Mouse (Mus musculus) heart, postnatal 0 days (tissue): ENCODE data around the gene Arhgap27. TPM values are rescaled to one million over a fixed set of nuclear protein-coding genes. Genes with fewer than 3 reads are reported as not detected.
A peak's percentile ranks its signal among the peaks of the same experiment; 100 is the strongest.

ENCODE experiments used
- ATAC-seq: fragments of 200-750 bp; cut with Nextera tagmentation; 2 replicates; pipeline ENCODE4 v1.8.0; 2017; ENCODE audit warnings: low read depth, moderate number of reproducible peaks, moderate library complexity; ENCODE audit not compliant: insufficient read depth
- DNase-seq: peaks from one replicate; pipeline ENCODE4 v3.0.0-alpha.2; 2016; ENCODE audit warnings: low spot score
- H3K27ac ChIP-seq: fragments of 300-500 bp; sonication (generic); 2 replicates; pipeline ENCODE4 v1.5.1; 2014; ENCODE audit warnings: low read depth, mild to moderate bottlenecking
- H3K27me3 ChIP-seq: fragments of 300-500 bp; sonication (generic); 2 replicates; pipeline ENCODE4 v1.6.1; 2014; ENCODE audit warnings: low read length, mixed read lengths; ENCODE audit not compliant: control insufficient read depth, insufficient read depth
- H3K36me3 ChIP-seq: fragments of 300-500 bp; sonication (generic); replicated peaks from 2 replicates; pipeline ENCODE4 v1.6.1; 2014; ENCODE audit warnings: low read length, mixed read lengths; ENCODE audit not compliant: control insufficient read depth, insufficient read depth
- H3K4me1 ChIP-seq: fragments of 300-500 bp; sonication (generic); 2 replicates; pipeline ENCODE4 v1.6.1; 2014; ENCODE audit warnings: antibody characterized with exemption; ENCODE audit not compliant: control insufficient read depth, insufficient read depth
- H3K4me2 ChIP-seq: fragments of 300-500 bp; sonication (generic); 2 replicates; pipeline ENCODE4 v1.6.1; 2014; ENCODE audit warnings: low read depth, mild to moderate bottlenecking, low read length, moderate library complexity
- H3K4me3 ChIP-seq: fragments of 300-500 bp; sonication (generic); 2 replicates; pipeline ENCODE4 v1.5.1; 2014; ENCODE audit warnings: low read depth, low read length
- H3K9ac ChIP-seq: fragments of 300-500 bp; sonication (generic); replicated peaks from 2 replicates; pipeline ENCODE4 v1.6.1; 2014; ENCODE audit warnings: low read depth, low read length, mixed read lengths
- H3K9me3 ChIP-seq: fragments of 300-500 bp; sonication (generic); replicated peaks from 2 replicates; pipeline ENCODE4 v1.6.1; 2016; ENCODE audit warnings: low read length; ENCODE audit not compliant: control insufficient read depth
- CTCF ChIP-seq: IDR thresholded peaks from 2 replicates; pipeline ENCODE4 v1.5.1; 2016; ENCODE audit warnings: antibody characterized with exemption, control low read depth, low read depth
- EP300 ChIP-seq: IDR thresholded peaks from 2 replicates; pipeline ENCODE4 v1.6.1; 2016; ENCODE audit warnings: antibody characterized with exemption, low read depth
- WGBS: fragments of 180-500 bp; shearing (Covaris S2); extraction: QIAGEN DNeasy Blood & Tissue Kit; methylation state at CpG from one replicate; pipeline ENCODE4 v1.1.7; 2014; 5-methylcytosine and 5-hydroxymethylcytosine counted together
- polyA plus RNA-seq: library from polyadenylated mRNA; unstranded; fragments of >200 nt; fragmentation: Nextera tagmentation; extraction: Ambion mirVana; gene quantifications from 2 replicates; pipeline ENCODE4 v1.2.1, GENCODE M21; 2015
- total RNA-seq: library from RNA; depleted of rRNA; stranded (reverse); fragments of >200 nt; gene quantifications from 2 replicates; pipeline ENCODE4 v1.2.3, GENCODE M21; 2014; ENCODE audit warnings: low replicate concordance; rRNA removed

The Arhgap27 gene
- 9.7 and 15.1 TPM in 2 replicates for total RNA-seq
- 5.4 and 6.5 TPM in 2 replicates for polyA plus RNA-seq

GRCm38 (mm10) chr11:103363214-103364148 is at the start of gene Arhgap27:
TSS of gene Arhgap27 (minus strand) at chr11:103363692.
- peak; percentile 69 for DNase-seq
- WGBS, result 3% methylated on average over 35 of the region's 35 CpGs
- Histone ChIP-seq H3K4me1 (peaks cover 9% of the 10 kb centered on the region; the same call in 1 of the 2 replicates), H3K4me3 (peak within 1 kb of the TSS; percentile 60), H3K36me3 (peaks cover 11% of the 10 kb centered on the region; the same call in 1 of the 2 replicates), H3K9me3 (no peaks in the 10 kb centered on the region), H3K9ac (peak within 1 kb of the TSS; percentile 66), H3K27me3 (peaks cover 48% of the 10 kb centered on the region), H3K4me2 (peak within 1 kb of the TSS; percentile 79), H3K27ac (peak within 1 kb of the TSS; percentile 92)
- TF ChIP-seq EP300 (peak; percentile 71; the same call in 1 of the 2 replicates), CTCF (no peak)
- peak; percentile 74 for ATAC-seq

DNA sequence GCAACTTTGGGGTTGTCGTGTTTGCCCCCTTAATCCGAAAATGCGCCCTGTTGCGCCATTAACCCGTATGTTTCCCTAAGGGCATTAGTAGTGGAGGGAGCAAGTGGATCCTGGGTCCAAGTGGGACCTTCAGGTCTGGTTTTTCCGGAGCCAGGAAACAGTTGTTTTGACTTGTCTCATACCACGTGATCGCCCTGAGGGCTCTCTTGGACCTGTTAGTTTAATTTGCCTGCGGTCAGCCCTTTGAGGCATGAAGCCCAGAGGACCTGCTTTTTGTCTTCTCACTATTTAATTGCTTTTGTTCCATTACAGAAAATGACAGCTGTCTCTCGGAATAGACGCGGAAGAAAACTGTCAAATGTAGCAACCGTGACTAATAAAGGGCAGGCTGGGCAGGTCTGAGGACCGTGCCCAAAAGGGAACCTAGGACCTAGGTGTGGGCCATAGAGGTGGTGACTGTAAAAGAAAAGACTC is 49.5 kb upstream of the Arhgap27 start:
- no peak for TF ChIP-seq EP300
- no peak for TF ChIP-seq CTCF
- DNase-seq (no peak), ATAC-seq (peak; percentile 7; the same call in 1 of the 2 replicates)
- Histone ChIP-seq H3K9me3 (no peaks in the 10 kb centered on the region), H3K4me2 (peak overlapping the region; percentile 86), H3K27me3 (no peaks in the 10 kb centered on the region), H3K4me3 (peak overlapping the region; percentile 92), H3K36me3 (peaks cover 5% of the 10 kb centered on the region; the same call in 1 of the 2 replicates), H3K9ac (peak overlapping the region; percentile 93), H3K4me1 (peaks cover 6% of the 10 kb centered on the region; the same call in 1 of the 2 replicates), H3K27ac (no peak overlapping the region)
- WGBS, result 3% methylated on average over 14 of the region's 14 CpGs

DNA sequence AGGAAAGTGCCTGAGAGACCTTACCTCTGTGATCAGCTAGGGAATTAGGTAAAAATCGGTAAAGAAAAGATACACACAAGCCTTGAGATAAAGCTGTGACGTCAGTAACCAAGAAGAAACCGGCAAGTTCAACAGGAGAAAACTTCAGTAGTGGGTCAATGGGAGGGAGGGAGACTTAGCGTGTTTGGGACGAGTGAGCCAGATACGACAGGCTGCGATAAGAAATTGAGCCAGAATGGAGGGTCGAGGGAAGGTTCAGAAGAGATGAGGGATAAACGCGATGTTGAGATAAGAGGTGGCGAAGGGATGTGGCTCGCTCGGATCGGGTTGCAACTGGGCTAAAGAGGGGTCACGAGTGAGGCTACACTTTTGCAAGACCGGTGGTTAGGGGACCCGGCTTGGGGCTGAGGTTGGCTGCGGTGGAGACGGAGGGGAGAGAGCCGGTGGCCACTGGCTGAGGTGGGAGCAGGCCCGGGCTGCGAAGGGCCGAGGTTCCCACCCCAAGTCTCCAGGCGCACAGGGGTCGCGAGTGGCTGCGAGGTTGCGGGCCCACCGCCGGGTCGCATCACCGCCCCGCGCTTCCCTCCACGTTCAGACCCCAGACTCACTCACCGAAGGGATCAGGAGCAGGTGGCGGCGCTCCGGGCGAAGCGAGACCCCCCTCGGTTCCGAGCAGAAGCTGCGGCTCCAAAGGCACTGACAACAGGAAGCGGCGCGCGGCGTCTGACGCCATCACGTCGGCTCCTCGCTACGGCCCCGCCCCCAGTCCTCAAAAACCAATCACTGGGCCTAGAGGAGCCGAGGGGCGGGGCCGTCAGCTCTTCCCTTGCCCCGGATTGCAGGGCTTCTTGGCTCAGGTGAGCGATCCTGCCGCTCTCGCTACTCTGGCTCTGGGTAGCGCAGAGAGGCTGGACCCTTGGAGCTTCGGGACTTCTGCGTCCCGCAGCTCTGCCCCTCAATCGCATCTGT is 48.8 kb upstream of the Arhgap27 start, which contains the start of gene Plekhm1:
Plekhm1 (minus strand) TSS at position 707 of the 969 bp plus-strand sequence.
- peak; percentile 98 for ATAC-seq
- Histone ChIP-seq H3K4me1 (peaks cover 6% of the 10 kb centered on the region; the same call in 1 of the 2 replicates), H3K36me3 (peaks cover 5% of the 10 kb centered on the region; the same call in 1 of the 2 replicates), H3K27ac (peak within 1 kb of the TSS; percentile 59), H3K4me2 (peak within 1 kb of the TSS; percentile 86), H3K27me3 (no peaks in the 10 kb centered on the region), H3K9ac (peak within 1 kb of the TSS; percentile 93), H3K9me3 (no peaks in the 10 kb centered on the region), H3K4me3 (peak within 1 kb of the TSS; percentile 92)
- peak; percentile 97 for DNase-seq
- TF ChIP-seq EP300 (no peak), CTCF (no peak)
- under 1% methylated on average over 62 of the region's 67 CpGs for WGBS

DNA sequence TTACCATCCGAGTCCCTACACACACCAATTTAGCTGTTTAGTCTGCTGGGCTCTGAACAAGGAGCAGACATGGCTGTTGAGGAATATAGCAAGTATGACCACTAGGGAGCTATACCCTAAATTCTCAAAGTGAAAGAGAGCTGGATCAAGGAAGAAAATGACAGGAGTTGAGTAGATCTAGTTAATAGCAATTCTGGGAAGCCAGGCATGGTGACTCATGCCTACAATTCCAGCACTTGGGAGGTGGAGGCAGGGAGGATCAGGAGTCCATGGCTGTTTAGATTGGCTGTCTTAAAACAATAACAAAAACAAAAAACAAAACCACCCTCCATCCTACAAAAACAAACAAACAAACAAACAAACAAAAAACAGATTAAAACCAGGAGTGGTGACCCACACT is 47.8 kb upstream of the Arhgap27 start:
- no peak for DNase-seq
- no peak for TF ChIP-seq EP300
- TF ChIP-seq CTCF, result no peak
- Histone ChIP-seq H3K4me3 (no peak overlapping the region), H3K27me3 (no peaks in the 10 kb centered on the region), H3K27ac (no peak overlapping the region), H3K4me2 (peak overlapping the region; percentile 86; the same call in 1 of the 2 replicates), H3K9me3 (no peaks in the 10 kb centered on the region), H3K36me3 (peaks cover 5% of the 10 kb centered on the region; the same call in 1 of the 2 replicates), H3K9ac (no peak overlapping the region), H3K4me1 (peaks cover 6% of the 10 kb centered on the region; the same call in 1 of the 2 replicates)
- no peak for ATAC-seq
- WGBS, result 73% methylated on average over 1 of the region's 1 CpGs
